Mouse (Mus musculus): Measurements from ENCODE around the gene Pex12. TPM values are rescaled to one million over a fixed set of nuclear protein-coding genes. Genes with fewer than 3 reads are reported as not detected.

The Pex12 gene
- polyA plus RNA-seq, 1 experiment, result 12.2 TPM

DNA sequence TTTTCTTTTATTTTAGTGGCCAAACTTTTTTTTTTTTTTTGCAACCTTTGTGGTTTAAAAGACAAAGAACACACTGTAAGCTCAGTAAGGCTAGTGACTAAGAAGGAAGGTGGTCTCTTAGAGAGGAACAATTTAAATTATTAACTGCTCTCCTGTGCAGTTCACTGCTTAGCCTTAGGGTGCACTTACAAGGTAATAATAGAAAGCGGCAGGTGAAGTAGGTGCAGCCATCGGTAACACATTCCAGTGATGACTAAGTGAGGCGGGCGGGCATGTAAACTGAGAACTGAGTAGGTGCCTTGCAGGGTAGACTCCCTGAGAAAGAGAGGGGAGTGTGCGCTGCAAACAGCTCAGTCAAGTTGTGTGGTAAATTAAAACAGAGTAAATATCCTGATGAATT lies 1.4 kb upstream of the Pex12 start:
- H3K4me1 ChIP-seq (ENCODE audit: control insufficient read depth, insufficient read depth, low read length), result peaks cover 27% of the 10 kb centered on the region
- H3K4me3 ChIP-seq (ENCODE audit: insufficient read depth, low read length), result peak overlapping the region; percentile 36
- TF ChIP-seq CTCF (IDR thresholded peaks at IDR 0.05; ENCODE audit: low read depth, low read length), result no peak
- no peak for TF ChIP-seq POLR2A (IDR thresholded peaks at IDR 0.05; ENCODE audit: borderline replicate concordance, low read depth, low read length)

DNA sequence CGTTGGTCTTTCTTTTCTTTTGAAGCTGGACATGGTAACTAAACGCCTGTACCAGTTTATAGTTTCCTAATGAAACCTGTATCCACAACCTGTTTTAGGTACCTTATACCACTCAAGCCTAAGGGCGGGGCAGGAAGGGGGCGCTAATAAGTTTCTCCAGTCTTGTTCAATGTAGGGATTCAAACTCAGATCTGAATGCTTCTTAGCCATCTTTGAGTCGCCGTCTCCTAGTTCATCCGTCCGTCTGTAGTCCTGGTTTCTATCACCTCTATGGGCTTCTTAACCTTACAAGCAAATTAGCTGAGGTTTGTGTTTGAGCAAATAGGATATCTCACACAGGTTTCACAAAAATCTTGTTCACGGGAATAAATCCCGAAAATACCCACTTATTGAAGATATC lies 262 bp downstream of the Pex12 start:
- peaks cover 21% of the 10 kb centered on the region for H3K4me1 ChIP-seq (ENCODE audit: control insufficient read depth, insufficient read depth, low read length)

More for the DNA sequence above, 1.4 kb upstream of the Pex12 start:
- H3K27ac ChIP-seq (ENCODE audit: insufficient read depth, low read depth, low read length), result no peak overlapping the region

DNA sequence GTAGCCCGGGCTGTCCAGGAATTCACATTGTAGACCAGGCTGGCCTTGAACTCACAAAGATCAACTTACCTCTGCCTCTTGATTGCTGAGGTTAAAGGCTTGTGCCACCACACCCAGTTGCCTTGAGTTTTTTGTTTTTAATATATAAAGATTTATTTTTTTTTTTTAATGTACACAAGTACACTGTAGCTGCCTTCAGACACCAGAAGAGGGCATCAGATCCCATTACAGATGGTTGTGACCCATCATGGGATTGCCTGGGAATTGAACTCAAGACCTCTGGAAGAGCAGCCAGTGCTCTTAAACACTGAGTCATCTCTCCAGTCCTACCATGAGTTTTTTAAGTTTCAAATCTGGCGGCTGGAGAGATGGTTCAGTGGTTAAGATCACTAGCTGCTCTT lies 955 bp downstream of the Pex12 start:
- H3K27ac ChIP-seq (ENCODE audit: insufficient read depth, low read depth, low read length), result no peak overlapping the region
- no peak overlapping the region for H3K4me3 ChIP-seq (ENCODE audit: insufficient read depth, low read length)
- no peak for TF ChIP-seq CTCF (IDR thresholded peaks at IDR 0.05; ENCODE audit: low read depth, low read length)
- TF ChIP-seq POLR2A (IDR thresholded peaks at IDR 0.05; ENCODE audit: borderline replicate concordance, low read depth, low read length), result no peak
- peaks cover 16% of the 10 kb centered on the region for H3K4me1 ChIP-seq (ENCODE audit: control insufficient read depth, insufficient read depth, low read length)

More for the DNA sequence above, 262 bp downstream of the Pex12 start:
- H3K4me3 ChIP-seq (ENCODE audit: insufficient read depth, low read length), result peak overlapping the region; percentile 81
- TF ChIP-seq CTCF (IDR thresholded peaks at IDR 0.05; ENCODE audit: low read depth, low read length), result no peak
- no peak for TF ChIP-seq POLR2A (IDR thresholded peaks at IDR 0.05; ENCODE audit: borderline replicate concordance, low read depth, low read length)
- H3K27ac ChIP-seq (ENCODE audit: insufficient read depth, low read depth, low read length), result peak overlapping the region; percentile 7; the same call in 1 of the 2 replicates

DNA sequence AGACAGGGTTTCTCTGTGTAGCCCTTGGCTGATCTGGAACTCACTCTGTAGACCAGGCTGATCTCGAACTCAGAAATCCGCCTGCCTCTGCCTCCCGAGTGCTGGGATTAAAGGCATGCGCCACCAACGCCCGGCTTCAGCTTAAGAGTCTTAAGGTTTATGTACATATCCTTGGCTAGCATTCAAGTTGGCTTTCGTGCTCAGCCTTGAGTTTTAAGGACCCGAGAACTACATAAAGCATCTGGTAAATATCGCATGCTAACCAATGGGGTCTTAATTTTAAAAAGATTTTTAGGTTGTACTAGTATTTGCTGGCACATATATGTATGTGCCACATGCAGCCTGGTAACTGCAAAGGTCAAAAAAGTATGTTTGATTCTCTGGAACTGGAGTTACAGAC lies 2.7 kb downstream of the Pex12 start:
- Histone ChIP-seq H3K4me1 (ENCODE audit: control insufficient read depth, insufficient read depth, low read length) (peaks cover 12% of the 10 kb centered on the region), H3K27ac (ENCODE audit: insufficient read depth, low read depth, low read length) (no peak overlapping the region), H3K4me3 (ENCODE audit: insufficient read depth, low read length) (no peak overlapping the region)
- TF ChIP-seq POLR2A (IDR thresholded peaks at IDR 0.05; ENCODE audit: borderline replicate concordance, low read depth, low read length) (no peak), CTCF (IDR thresholded peaks at IDR 0.05; ENCODE audit: low read depth, low read length) (no peak)

DNA sequence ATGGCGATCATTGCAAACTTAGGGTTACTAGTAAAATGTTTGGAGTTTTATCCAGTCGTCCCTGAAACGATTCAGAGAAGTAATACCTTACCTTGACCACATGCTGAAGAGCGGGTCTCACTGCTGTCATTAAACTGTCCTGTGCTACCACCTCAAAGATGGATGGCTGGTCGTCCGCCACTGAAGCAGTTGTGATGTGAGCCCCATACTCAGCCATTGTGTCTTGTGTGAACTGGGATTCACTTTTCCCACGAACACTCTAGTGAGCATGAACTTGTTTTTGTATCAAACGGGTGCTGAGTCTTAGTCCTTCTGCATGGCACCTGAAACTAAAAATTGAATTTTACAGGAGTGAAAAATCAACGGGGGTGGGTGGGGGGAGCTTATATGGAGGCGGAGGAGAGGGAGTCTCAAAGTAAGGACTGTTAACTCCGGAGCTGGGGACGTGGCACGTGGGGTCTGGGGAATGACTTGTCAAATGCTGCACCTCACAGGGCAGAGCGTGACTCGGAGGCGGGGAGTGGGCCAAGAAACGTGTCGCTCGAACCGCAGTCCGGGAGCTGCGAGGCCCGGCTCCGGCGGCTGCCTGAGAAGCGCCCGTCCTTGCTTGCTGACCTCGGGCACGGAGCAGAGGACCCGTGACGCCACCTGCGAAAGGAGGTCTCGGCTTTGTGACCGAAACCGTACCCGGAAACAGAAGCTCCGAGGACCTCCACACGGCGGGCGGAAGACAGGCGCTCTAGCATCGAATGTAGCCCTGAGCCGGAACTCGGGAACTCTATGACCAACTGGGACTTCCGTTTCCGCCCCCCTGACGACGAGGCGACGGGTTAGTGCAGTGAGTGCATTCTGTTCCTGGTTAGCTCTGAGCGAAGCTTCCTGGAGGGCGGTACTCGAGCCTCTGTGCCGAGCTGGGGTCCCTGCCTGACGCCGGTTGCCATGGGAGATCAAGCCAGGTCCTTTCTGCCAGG lies 3.9 kb downstream of the Pex12 start, which contains the start of gene Ap2b1:
Gene Ap2b1 (plus strand): TSS at position 800 of the 971 bp plus-strand sequence.
- Histone ChIP-seq H3K4me3 (ENCODE audit: insufficient read depth, low read length) (peak within 1 kb of the TSS; percentile 80), H3K4me1 (ENCODE audit: control insufficient read depth, insufficient read depth, low read length) (peaks cover 5% of the 10 kb centered on the region), H3K27ac (ENCODE audit: insufficient read depth, low read depth, low read length) (peak within 1 kb of the TSS; percentile 83)
- peak; percentile 84; the same call in 1 of the 2 replicates for TF ChIP-seq POLR2A (IDR thresholded peaks at IDR 0.05; ENCODE audit: borderline replicate concordance, low read depth, low read length)
- no peak for TF ChIP-seq CTCF (IDR thresholded peaks at IDR 0.05; ENCODE audit: low read depth, low read length)

DNA sequence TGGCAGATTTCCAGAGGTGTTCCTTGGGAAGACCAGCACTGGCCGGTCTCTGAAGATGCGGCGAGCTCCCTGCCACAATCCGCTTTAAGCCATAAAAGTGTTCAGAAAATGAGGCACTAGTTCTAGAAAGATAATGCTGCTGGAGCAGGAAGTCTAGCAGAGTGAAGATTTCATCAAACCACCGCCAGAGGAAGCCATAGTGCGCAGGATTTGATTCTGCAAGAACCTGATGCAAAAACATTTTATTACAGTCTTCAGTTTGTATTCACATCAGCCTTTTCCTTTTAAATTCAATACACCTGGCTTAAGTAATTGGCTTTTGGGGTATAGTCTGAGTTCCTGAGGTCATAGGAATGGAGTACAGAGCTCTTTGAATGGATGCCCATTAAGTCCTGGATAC lies 4.6 kb downstream of the Pex12 start:
- no peak for TF ChIP-seq CTCF (IDR thresholded peaks at IDR 0.05; ENCODE audit: low read depth, low read length)
- TF ChIP-seq POLR2A (IDR thresholded peaks at IDR 0.05; ENCODE audit: borderline replicate concordance, low read depth, low read length), result no peak
- Histone ChIP-seq H3K27ac (ENCODE audit: insufficient read depth, low read depth, low read length) (0 out of 2 replicates have a peak overlapping the region, but pooled peaks have one; percentile 83), H3K4me1 (ENCODE audit: control insufficient read depth, insufficient read depth, low read length) (peaks cover 8% of the 10 kb centered on the region), H3K4me3 (ENCODE audit: insufficient read depth, low read length) (peak overlapping the region; percentile 80)

DNA sequence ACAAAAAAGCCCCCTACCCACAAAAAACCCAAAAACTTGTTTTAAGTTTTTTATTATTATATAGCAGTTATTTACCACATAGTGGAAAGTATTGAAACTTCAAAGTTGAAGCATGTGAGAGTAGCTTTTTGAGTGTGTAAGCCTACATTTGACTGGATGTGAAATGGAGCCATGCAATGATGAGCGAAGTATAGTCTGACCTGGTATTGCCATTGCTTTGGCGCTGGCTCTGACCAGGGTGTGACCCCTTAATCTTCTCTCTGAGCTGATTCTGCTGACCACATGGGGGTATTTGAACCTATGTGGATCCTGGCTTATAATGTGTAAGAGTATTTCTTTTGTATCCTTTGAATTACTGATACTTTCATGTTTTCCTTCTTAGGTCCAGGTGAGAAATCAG lies 8.3 kb downstream of the Pex12 start:
- peaks cover 21% of the 10 kb centered on the region for H3K4me1 ChIP-seq (ENCODE audit: control insufficient read depth, insufficient read depth, low read length)
- H3K4me3 ChIP-seq (ENCODE audit: insufficient read depth, low read length), result no peak overlapping the region

DNA sequence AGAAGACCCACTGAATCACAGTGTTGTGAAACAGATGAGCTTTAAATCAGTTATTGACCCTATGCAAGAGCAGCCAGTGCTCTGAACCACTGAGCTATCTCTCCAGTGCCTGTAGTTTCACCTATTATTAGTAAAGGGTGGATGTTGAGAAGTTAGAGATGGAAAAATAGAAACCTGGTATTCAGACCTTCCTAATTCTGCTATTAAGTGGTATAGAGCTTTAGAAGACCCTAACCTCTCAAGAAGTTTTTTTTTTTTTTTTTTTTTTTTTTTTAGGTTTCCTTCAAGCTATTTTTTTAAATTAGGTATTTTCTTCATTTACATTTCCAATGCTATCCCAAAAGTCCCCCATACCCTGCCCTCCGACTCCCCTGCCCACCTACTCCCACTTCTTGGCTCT lies 9.2 kb downstream of the Pex12 start:
- H3K27ac ChIP-seq (ENCODE audit: insufficient read depth, low read depth, low read length), result no peak overlapping the region
- peaks cover 21% of the 10 kb centered on the region for H3K4me1 ChIP-seq (ENCODE audit: control insufficient read depth, insufficient read depth, low read length)
- TF ChIP-seq CTCF (IDR thresholded peaks at IDR 0.05; ENCODE audit: low read depth, low read length) (no peak), POLR2A (IDR thresholded peaks at IDR 0.05; ENCODE audit: borderline replicate concordance, low read depth, low read length) (no peak)
- peak overlapping the region; percentile 72; the same call in 1 of the 2 replicates for H3K4me3 ChIP-seq (ENCODE audit: insufficient read depth, low read length)

More for the DNA sequence above, 8.3 kb downstream of the Pex12 start:
- no peak overlapping the region for H3K27ac ChIP-seq (ENCODE audit: insufficient read depth, low read depth, low read length)
- TF ChIP-seq POLR2A (IDR thresholded peaks at IDR 0.05; ENCODE audit: borderline replicate concordance, low read depth, low read length) (no peak), CTCF (IDR thresholded peaks at IDR 0.05; ENCODE audit: low read depth, low read length) (no peak)

DNA sequence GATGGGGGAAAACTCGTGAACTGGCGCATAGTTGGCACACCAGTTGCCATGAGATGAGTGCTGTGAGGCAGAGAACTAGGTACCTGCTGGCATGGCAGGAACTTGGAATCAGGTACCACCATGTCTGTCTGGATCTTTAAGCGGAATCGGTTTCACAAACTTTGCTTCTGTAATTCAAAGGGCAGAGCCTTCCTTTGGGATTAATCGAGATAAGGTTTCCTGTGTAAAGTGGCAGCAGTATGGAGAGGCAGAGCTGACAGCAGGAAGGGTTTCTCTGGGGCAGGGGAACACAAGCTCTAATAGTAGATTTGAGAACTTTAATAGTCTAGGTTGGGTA lies 10.2 kb downstream of the Pex12 start:
- Histone ChIP-seq H3K4me1 (ENCODE audit: control insufficient read depth, insufficient read depth, low read length) (peaks cover 18% of the 10 kb centered on the region), H3K4me3 (ENCODE audit: insufficient read depth, low read length) (peak overlapping the region; percentile 72), H3K27ac (ENCODE audit: insufficient read depth, low read depth, low read length) (no peak overlapping the region)
- no peak for TF ChIP-seq CTCF (IDR thresholded peaks at IDR 0.05; ENCODE audit: low read depth, low read length)
- TF ChIP-seq POLR2A (IDR thresholded peaks at IDR 0.05; ENCODE audit: borderline replicate concordance, low read depth, low read length), result no peak

Data from bone marrow macrophage, adult 2 months (primary cell).